Mouse (Mus musculus) v-Abl transformed pro-B cells (cell line): Measurements from ENCODE around the gene Gm853.

ENCODE experiments used
- in situ Hi-C, 2 experiments: fragments of 400-800 bp; cut with MboI; formaldehyde crosslinking; loops; one replicate each; pipeline ENCODE4 v1.15.1; 2025; ENCODE audit not compliant: unreplicated experiment in 2 of 2

Gene Gm853

GRCm38 (mm10) chr4:130176156-130176720 is 46.0 kb downstream of the Gm853 start:
- in situ Hi-C loops: no loop called here

GRCm38 (mm10) chr4:130175072-130175711 is 47.0 kb downstream of the Gm853 start, which contains the start of gene Tinagl1:
TSS of gene Tinagl1 (minus strand) at chr4:130175122.
- in situ Hi-C loops: no loop called here

DNA sequence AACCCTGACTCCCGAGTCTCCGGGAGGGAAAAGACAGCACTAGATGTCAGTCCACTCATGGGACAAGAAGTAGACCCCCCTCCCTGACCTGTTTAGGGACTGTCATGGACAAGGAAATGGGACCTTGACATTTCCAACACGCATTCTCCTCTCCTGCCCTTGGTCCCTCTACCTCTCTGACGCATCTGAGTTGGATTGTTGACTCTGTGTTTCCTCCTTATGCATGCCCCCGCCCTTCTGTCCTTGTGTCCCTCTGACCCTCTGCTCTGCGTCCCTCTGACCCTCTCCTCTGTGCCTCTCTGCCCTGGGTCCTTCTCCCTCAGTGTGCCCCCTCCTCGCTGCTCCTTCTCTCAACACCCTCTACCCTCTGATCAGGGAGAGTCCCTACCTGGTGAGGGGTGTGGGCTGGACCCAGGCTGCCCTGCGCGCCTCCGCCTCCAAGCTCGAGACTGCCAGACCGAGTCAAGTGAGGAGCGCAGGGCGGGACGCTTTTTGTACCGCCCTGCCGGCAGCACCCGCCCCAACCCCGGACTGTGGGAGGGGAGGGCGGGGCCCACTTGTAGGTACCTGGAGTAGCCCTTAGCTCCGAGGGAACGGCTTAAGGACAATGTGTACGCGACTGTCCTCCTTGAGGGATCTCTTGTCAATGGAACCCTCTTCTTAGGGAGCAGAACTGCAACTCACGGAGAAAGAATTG is 47.7 kb downstream of the Gm853 start:
- in situ Hi-C loops: no loop called here

DNA sequence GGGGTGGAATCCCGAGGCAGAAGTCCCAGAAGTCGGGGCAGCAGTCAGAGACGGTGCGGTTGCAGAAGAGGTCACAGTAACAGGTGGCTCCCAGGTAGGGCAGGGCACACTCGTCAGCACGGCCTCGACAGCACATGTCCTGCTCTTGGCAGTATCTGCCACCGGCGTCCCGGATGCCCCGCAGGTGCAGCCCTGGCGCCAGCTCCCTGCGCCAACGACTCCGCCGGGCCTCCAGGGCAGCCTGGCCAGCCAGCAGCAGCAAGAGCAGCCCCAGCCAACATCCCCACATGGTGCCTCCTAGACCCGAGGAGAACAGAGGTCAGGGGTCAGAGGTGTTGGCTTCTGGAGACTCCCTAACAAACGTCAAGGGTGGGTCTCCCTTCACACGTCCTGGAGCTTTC is 48.3 kb downstream of the Gm853 start:
- in situ Hi-C loops: no loop called here

DNA sequence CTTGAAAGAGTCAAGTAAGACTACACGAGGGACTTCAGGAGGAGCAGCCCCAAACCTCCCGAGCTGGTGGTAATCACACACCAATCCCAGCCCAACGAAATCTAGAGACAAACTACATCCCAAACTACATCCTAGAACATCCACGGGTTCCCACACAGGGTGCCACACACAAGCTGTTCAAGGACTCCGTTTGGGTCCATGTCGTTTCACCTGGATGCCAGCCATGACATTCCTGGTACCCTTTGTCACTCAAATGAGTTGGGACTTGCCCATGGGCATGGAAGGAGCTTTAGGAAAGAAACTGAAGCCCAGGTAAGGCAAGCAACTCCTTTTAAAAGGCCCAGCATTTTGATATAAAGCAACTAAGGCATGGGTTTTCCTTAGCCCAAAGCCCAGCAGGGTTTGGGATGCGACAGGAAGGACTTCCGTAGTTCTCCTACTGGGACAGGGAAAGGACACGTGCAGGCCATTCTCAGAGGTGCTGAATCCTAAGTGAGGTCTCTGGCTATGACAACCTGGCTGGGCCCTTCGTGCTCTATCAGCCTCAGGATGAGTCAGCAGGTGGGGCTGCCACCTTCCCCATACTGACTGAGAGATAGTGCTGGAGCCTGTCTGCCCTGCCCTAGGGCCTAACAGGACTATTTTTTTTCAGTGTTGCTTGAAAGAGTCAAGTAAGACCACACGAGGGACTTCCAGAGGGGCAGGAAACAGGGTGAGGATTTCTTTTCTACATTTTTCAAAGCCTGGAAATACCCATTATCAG is 49.0 kb downstream of the Gm853 start:
- in situ Hi-C loops: no loop called here

DNA sequence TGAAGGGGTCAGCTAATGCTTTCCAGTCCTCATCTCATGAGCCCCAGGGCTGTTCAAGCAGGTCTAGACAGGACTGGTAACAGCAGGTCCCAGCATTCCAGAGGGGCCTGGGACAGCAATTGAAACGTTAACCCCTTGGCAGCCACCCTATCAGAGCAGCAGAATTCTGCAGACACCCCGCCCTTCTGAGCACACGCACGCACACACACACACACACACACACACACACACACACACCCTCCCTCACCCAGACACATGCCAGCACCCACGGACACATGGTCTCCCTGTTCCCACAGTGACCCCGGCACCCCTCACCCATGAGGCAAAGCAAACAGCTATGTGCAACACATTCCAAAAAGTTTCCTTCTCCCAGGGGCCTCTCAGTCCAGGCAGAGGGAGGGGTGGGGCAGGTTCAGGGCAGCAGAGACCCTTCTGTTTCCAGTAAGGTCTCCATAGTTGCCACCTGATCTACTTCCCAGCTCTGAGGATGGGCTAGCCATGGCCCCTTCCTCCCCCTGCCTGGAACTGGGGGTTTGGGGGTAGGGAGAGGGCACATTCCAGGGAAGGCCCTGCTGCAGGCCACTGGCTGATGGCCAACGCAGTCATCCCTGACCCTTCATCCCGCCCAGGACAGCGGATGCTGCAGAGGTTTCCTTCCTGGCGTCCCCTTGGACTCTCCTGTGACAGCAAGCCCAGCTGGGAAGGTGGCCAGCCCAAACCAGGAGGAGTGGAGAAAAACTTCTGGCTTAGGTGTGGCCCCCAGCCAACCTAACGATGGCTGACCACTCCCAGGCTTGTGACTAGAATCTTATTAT is 50.0 kb downstream of the Gm853 start:
- in situ Hi-C loops: no loop called here

DNA sequence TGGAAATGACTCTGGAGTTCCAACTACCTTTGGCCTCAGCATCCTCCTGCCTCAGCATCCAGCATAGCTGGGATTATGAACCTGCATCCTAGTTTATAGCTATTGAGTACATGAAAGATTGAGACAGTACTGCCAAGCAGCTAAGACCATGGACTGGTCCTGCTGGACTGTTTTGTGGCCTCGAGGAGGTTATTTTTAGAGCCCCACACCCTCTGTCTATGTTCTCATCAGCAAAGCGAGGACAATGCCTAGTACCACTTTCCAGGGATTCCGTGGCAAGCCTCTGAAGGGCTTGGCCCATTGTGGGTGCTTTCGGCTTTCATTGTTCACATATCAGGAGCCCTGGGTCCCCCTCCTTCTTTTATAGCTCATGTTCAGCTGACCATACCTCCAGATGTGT is 51.8 kb downstream of the Gm853 start:
- in situ Hi-C loops: no loop called here

GRCm38 (mm10) chr4:130169411-130169971 is 52.7 kb downstream of the Gm853 start:
- in situ Hi-C loops: no loop called here

DNA sequence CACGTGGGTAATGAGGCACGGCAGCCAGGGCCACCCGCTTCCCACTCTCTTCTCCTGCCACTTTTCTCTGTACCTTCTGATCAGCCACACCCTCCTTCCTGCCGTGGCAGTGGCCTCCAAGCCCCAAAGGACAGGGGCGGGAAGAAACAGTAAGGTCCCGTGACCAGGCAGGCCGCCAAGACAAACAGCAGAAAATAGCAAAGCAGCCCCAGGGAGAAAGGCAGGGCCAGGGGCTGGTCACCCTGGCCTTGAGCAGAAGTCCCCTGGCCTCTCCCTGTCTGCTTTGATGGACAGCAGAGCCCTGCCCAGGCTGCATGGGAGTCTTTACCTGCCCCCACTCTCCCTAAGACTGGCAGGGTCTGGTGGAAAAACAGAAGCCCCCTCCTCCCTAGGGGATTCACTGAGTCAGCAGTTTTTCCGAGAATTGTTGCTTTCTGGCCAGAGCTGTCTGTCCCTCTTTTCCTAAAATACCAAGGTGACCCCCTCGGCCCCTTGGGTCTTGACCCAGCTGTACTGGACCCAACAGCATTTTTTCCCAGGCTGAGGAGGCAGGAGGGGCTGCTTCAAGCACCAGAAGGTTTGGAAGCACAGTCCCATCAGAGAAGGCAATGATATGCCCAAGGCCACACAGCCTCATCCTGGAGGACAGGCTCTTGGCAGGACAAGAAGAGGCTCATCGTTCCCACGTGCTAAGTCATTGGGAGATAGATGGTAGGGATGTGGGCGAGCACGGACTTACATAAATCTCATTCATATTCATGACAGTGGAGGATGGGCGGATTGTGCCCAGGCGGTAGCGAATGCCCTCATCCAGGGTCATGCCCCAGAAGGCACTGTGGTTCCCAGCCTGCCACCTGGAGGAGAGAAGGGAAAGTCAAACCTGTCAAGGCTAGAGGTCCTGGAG is 53.7 kb downstream of the Gm853 start:
- in situ Hi-C loops: no loop called here

DNA sequence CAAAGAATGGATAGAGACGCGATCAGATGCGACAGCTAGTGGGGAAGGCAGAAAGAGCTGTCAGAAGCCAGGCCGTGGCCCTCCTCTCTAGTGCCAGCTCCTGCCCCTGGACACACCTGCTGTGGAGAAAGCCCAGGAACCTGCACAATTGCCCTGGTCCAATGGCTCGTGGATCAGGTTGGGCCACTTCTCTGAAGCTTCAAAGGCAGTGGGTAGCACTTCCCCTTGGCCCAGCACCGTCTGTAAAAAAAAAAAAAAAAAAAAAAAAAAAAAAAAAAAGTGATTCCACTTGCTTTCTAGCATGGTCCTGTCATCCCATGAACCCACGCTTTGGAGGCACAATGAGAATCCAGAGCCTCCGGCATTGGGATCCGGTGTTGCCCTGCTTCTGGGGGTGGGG is 54.4 kb downstream of the Gm853 start:
- in situ Hi-C loops: no loop called here

GRCm38 (mm10) chr4:130167321-130167720 is 54.9 kb downstream of the Gm853 start:
- in situ Hi-C loops: no loop called here

DNA sequence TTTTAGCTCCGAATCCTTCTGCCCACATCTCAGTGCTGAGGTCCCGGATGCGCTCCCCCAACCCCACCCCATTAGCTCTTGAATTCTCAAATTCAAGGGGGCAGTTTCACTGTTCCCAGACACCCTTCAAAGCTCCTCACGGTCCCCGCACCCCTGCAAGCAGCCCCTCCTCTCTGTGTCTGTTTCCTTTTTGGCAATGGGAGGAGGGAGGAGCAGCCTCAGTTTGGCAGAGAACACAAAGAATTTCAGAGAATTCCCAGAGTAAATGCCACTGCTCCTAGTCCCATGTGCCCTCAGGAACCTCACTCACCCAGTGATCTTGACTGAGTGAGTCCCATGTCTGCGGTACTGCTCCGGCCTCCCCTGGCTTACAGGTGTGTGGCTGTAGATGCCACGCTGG is 55.6 kb downstream of the Gm853 start:
- in situ Hi-C loops: no loop called here

GRCm38 (mm10) chr4:130166061-130166460 is 56.1 kb downstream of the Gm853 start:
- in situ Hi-C loops: no loop called here

DNA sequence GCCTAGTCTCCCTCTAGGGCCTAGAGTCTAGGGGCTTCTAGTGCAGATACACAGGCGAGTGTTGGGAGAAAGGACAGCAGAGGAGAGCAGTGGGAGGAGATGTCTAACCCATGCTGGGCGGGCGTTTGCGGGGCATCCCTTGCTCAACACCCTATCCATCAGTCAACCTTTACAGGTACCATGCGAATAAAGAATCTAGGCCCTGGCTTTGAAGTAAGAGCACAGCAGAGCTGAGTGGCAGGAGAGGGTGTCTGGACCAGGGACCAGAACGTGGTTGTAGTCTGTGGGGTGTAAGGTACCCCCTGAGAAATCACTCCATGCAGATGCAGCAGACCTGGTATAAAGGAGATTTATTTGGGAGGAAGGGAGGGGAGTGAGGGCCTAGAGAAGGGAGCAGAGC is 58.1 kb downstream of the Gm853 start:
- in situ Hi-C loops: no loop called here

DNA sequence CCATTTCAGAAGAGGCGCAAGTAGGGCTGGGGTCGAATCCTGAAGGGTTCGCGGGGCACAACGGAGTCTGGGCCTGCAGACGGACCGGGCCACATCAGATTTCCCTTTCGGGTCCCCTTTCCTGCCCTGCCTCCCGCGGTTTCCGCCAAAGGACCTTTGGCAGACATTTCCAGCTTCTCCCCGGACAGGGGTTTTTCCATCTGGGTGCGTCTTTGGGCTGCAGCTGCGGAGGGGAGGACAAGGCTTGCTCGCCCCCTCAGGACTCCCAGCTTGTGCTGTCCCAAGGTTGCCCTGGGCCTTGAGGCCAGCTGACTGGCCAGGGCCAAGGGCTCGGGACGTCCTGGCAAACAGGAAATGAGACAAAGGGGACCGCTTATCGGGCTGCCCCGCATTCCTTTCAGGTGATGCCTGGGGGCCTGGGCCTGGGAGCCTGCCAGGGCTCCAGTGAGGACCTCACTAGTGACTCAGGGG is 58.8 kb downstream of the Gm853 start:
- in situ Hi-C loops: no loop called here

DNA sequence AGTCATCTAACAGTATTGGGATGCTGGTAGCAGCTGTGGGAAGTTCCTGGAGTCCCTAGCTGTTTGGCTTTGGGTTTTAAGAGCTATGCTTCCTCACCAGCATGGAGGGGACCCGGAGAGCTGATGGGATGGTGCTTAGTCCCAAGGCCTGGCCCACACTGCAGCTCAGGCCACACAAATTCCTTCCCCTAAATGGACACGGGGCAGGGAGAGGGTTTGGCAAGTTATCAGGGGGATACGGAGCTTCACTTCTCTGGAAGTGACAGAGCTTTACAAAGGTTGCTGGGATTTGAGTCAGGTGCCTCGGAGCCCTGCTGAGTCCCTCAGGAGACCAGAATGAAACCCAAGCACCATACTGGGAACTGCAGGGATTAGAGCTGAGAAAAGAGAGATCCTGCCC is 60.9 kb downstream of the Gm853 start:
- in situ Hi-C loops: no loop called here
